Mouse (Mus musculus) stomach, postnatal 0 days (tissue): ENCODE measurements at regions not wholly inside any gene's neighbourhood (a gene's known extent, or its start where the extent isn't known, plus 50 kb on each side); places are given as distances from the start of the nearest gene placed in this dataset.

Experiments used
- ATAC-seq: fragments of 200-750 bp; cut with Nextera tagmentation; 2 replicates; pipeline ENCODE4 v1.8.0; 2017; ENCODE audit not compliant: low FRiP score, low TSS enrichment
- DNase-seq: peaks from one replicate; pipeline ENCODE4 v3.0.0-alpha.2; 2016; ENCODE audit warnings: low spot score
- H3K27ac ChIP-seq: fragments of 300-500 bp; sonication (generic); replicated peaks from 2 replicates; pipeline ENCODE4 v1.5.1; 2014; ENCODE audit warnings: mild to moderate bottlenecking, control low read depth
- H3K27me3 ChIP-seq: fragments of 300-500 bp; sonication (generic); 2 replicates; pipeline ENCODE4 v1.6.1; 2014; ENCODE audit warnings: low read length; ENCODE audit not compliant: control insufficient read depth, insufficient read depth
- H3K36me3 ChIP-seq: fragments of 300-500 bp; sonication (generic); 2 replicates; pipeline ENCODE4 v1.6.1; 2014; ENCODE audit warnings: low read length, mixed read lengths; ENCODE audit not compliant: control insufficient read depth, insufficient read depth
- H3K4me1 ChIP-seq: fragments of 300-500 bp; sonication (generic); replicated peaks from 2 replicates; pipeline ENCODE4 v1.6.1; 2014; ENCODE audit warnings: antibody characterized with exemption; ENCODE audit not compliant: control insufficient read depth, insufficient read depth
- H3K4me2 ChIP-seq: fragments of 300-500 bp; sonication (generic); replicated peaks from 2 replicates; pipeline ENCODE4 v1.6.1; 2014; ENCODE audit warnings: low read depth, mild to moderate bottlenecking, control low read depth, moderate library complexity
- H3K4me3 ChIP-seq: fragments of 300-500 bp; sonication (generic); 2 replicates; pipeline ENCODE4 v1.5.1; 2014; ENCODE audit warnings: low read depth, low read length, control low read depth
- H3K9ac ChIP-seq: fragments of 300-500 bp; sonication (generic); 2 replicates; pipeline ENCODE4 v1.6.1; 2014; ENCODE audit warnings: mild to moderate bottlenecking, low read length, control low read depth, mixed read lengths
- H3K9me3 ChIP-seq: fragments of 300-500 bp; sonication (generic); 2 replicates; pipeline ENCODE4 v1.6.1; 2016; ENCODE audit warnings: low read length; ENCODE audit not compliant: control insufficient read depth
- CTCF ChIP-seq: IDR thresholded peaks from 2 replicates; pipeline ENCODE4 v1.5.1; 2016; ENCODE audit warnings: antibody characterized with exemption, low read depth, mild to moderate bottlenecking, moderate library complexity
- EP300 ChIP-seq: optimal IDR thresholded peaks from 2 replicates; pipeline ENCODE3; 2016; ENCODE audit warnings: antibody characterized with exemption
- WGBS: fragments of 180-500 bp; shearing (Covaris S2); extraction: QIAGEN DNeasy Blood & Tissue Kit; methylation state at CpG from one replicate; pipeline ENCODE4 v1.1.7; 2014; 5-methylcytosine and 5-hydroxymethylcytosine counted together

DNA sequence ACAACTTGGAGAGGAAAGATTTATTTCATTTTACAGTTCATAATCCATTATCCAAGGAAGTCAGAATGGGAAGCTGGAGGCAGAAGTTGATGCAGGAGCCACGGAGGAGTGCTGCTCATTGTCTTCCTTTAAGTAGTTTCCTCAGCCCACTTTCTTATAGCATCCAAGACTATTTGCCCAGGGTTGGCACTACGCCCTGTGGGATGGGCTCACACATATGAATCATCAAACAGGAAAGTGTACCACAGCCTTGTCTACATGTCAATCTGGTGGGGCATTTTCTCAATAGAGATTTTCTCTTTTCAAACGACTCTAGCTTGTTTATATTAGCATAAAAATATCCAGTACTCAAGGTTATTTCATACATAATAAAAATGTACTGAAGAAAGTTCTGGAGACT, 88.2 kb upstream of the Asb5 start:
- no peak overlapping the region for H3K4me3 ChIP-seq
- DNase-seq (no peak), ATAC-seq (no peak)
- WGBS: 55% methylated on average over 3 of the region's 3 CpGs
- no peaks in the 10 kb centered on the region for H3K4me1 ChIP-seq
- no peaks in the 10 kb centered on the region for H3K27me3 ChIP-seq
- no peak overlapping the region for H3K27ac ChIP-seq
- H3K4me2 ChIP-seq: no peak overlapping the region
- H3K9ac ChIP-seq: no peak overlapping the region
- no peaks in the 10 kb centered on the region for H3K9me3 ChIP-seq
- TF ChIP-seq EP300: no peak
- TF ChIP-seq CTCF: no peak
- H3K36me3 ChIP-seq: no peaks in the 10 kb centered on the region

DNA sequence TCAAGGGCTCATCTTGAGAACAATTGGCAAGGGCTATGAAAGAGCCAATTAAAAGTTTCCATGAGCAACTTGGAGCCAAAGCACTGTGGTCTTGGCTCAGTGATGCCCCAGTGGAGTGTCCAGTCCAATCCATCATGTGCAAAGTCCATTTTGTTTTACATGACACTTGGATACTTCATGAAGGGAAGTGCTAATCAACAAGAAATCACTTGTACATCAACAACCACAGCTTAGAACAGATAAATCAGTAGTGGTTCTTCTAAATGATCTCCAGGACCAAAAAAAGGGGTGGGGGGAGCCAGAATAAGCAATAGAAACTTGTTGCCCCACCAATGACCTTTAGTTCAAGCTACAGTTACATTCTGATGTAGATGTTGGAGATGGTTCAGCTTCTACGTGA, 87.0 kb upstream of the Asb5 start:
- Histone ChIP-seq H3K27ac (no peak overlapping the region), H3K36me3 (no peaks in the 10 kb centered on the region), H3K9ac (no peak overlapping the region), H3K4me2 (no peak overlapping the region), H3K9me3 (no peaks in the 10 kb centered on the region), H3K4me1 (no peaks in the 10 kb centered on the region), H3K4me3 (no peak overlapping the region), H3K27me3 (no peaks in the 10 kb centered on the region)
- no peak for DNase-seq
- no peak for ATAC-seq
- no peak for TF ChIP-seq EP300
- no peak for TF ChIP-seq CTCF
- 68% methylated on average over 1 of the region's 1 CpGs for WGBS

DNA sequence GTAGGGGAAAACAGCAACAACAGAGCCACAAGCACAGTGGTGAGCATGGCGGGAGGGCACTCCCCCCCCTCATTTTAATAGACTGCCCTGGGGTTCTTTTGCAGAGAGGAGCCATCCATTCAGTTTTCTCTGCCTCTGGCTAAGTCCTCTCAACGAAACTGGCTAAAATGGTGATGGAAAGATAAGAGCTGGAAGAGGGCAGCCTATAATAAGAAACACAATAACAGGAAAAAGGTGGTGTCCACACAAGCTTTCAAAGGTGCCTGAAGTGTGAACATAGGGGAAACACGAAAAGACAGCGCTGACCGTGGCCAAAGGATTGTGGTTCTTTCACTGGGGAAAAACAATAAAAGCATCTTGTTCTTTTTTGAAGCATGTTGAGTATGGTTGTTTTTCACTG, 83.0 kb upstream of the Asb5 start:
- H3K27me3 ChIP-seq: no peaks in the 10 kb centered on the region
- H3K4me1 ChIP-seq: no peaks in the 10 kb centered on the region
- H3K4me3 ChIP-seq: no peak overlapping the region
- no peak for ATAC-seq
- H3K4me2 ChIP-seq: no peak overlapping the region
- no peaks in the 10 kb centered on the region for H3K9me3 ChIP-seq
- TF ChIP-seq EP300: no peak
- TF ChIP-seq CTCF: no peak
- WGBS: 45% methylated on average over 5 of the region's 5 CpGs
- DNase-seq: no peak
- H3K36me3 ChIP-seq: no peaks in the 10 kb centered on the region
- H3K9ac ChIP-seq: no peak overlapping the region
- H3K27ac ChIP-seq: no peak overlapping the region

DNA sequence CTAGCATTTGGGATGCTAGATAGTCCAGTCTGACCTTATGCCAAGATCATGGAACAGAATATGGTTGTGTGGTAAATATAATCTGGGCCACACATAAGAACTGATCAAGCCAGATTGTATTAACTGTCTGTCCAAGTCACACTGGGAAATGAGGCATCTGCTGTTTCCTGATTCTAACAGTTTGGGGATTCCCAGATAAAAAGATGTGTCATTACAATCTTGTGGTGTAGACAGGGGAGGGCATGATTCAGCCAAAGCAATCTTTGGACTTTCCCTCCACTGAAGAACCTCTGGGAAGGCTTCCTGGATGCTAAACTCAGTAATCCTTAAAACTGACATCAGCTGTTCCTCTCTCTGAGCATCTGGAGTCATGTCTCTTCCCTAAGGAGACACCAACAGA, 79.6 kb upstream of the Asb5 start:
- no peak for ATAC-seq
- Histone ChIP-seq H3K4me3 (no peak overlapping the region), H3K36me3 (no peaks in the 10 kb centered on the region), H3K27ac (no peak overlapping the region), H3K4me2 (no peak overlapping the region), H3K9ac (no peak overlapping the region), H3K9me3 (no peaks in the 10 kb centered on the region), H3K27me3 (no peaks in the 10 kb centered on the region), H3K4me1 (no peaks in the 10 kb centered on the region)
- TF ChIP-seq EP300 (no peak), CTCF (no peak)
- DNase-seq: no peak

DNA sequence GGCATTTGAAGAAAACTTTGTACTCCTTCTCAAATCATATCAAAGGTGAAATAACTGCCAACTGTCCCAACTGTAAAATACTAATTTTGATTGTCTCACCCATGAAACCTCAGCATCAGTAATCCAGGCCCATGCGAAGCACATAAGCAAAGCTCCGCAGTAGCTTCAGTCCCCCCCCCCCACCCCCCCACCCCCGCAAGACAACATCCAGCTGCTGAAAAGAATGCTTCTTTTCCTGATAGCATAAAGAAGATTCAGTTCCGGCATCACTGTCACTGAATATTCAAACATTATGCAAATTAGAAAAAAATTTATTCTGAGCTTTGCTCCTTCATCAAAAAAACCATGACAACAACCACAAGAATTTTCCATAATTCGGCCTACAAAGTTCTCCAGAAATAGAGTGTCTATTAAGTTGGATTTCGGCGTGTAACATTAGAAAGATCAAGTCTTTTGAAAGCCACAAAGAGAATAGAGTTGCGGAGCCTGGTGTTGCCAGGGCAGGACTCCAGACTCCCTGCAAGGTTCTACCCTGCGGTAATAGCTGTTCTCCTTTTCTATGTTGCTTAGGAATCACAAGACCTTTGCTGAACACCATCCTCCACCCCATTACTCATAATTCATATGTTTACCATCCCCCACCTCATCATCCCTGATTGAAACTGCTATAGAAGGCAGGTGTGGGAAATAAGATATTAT, 77.9 kb upstream of the Asb5 start:
- H3K27me3 ChIP-seq: no peaks in the 10 kb centered on the region

DNA sequence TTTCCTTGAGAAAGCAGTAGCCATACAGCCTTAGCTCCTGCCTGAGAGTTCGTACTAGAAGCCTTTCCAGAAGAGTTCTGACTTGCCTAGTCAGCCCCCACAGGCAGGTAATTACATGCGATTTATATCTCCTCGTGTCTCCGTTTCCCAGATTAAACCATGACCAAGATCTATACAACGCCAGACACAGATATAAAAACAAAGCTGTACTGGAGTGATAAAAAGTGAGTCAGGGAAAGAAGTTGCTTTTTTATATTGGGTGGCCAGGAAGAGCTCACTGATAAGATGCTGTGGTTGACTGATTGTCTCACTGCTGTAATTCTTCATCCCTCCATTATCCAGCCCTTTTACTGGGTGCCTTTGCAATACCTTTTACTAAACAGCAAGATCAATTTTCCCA, 64.4 kb upstream of the Asb5 start:
- Histone ChIP-seq H3K27me3 (no peaks in the 10 kb centered on the region), H3K4me3 (no peak overlapping the region), H3K4me1 (no peaks in the 10 kb centered on the region), H3K9me3 (no peaks in the 10 kb centered on the region), H3K27ac (no peak overlapping the region), H3K36me3 (no peaks in the 10 kb centered on the region), H3K9ac (no peak overlapping the region), H3K4me2 (no peak overlapping the region)
- ATAC-seq (no peak), DNase-seq (no peak)
- 37% methylated on average over 5 of the region's 5 CpGs for WGBS
- no peak for TF ChIP-seq CTCF
- TF ChIP-seq EP300: no peak

More for the DNA sequence above, 77.9 kb upstream of the Asb5 start:
- no peaks in the 10 kb centered on the region for H3K9me3 ChIP-seq
- no peak overlapping the region for H3K9ac ChIP-seq
- no peak overlapping the region for H3K27ac ChIP-seq
- ATAC-seq (no peak), DNase-seq (no peak)
- H3K4me3 ChIP-seq: no peak overlapping the region
- H3K4me2 ChIP-seq: no peak overlapping the region
- H3K36me3 ChIP-seq: no peaks in the 10 kb centered on the region
- TF ChIP-seq CTCF (no peak), EP300 (no peak)
- H3K4me1 ChIP-seq: no peaks in the 10 kb centered on the region
- WGBS: 75% methylated on average over 9 of the region's 9 CpGs
